Mouse (Mus musculus): ENCODE measurements at regions not wholly inside any gene's neighbourhood (a gene's known extent, or its start where the extent isn't known, plus 50 kb on each side); places are given as distances from the start of the nearest gene placed in this dataset.

DNA sequence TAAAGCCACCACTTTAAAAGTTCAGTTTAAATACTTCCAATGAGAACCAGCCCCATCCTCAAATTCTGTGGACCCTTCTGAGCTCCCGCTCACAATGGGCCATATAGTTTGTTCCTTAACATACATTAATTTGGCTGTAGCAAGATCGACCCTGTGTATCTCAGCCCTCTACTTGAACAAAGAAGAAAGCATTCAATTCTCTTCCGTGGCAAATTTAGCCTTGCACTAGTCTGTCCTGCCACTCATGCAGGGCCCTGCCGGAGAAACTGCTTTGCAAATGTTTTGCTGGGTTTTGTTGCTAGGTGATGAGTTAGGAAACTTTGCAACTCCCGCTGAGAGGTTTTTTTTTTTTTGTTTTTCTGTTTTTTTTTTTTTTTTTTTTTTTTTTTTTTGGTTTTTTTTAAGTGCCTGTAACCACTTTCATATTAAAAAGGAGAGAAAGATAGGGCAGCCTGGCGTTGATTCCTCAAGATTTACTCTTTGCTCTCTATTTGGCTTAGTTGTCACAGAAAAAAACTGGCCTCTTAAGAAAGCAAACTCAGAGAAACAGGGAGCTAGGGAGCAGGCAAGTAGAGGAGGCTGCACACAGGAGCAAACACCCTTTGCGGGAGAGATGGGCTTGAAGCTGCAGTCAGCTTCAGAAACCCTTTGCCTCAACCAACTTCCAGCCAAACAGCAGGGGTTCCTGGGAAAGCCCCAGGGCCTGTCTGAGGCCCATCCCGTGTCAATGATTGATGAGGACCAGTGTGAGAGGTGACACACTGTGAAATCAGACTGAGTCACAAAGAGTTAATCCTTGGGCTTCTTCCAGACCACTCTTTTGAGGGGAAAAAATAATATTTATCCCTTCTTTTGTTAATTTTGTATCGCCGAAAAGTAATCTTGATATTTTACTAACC, 349.2 kb upstream of the Atp11b start:
- TF ChIP-seq POLR2A (IDR thresholded peaks at IDR 0.05; ENCODE audit: borderline replicate concordance, low read depth, low read length), result no peak
- no peak for TF ChIP-seq CTCF (IDR thresholded peaks at IDR 0.05; ENCODE audit: low read depth, low read length)

Data from bone marrow macrophage, adult 2 months (primary cell).